Mouse (Mus musculus): Measurements from ENCODE around the gene Eml1. TPM values are rescaled to one million over a fixed set of nuclear protein-coding genes. Genes with fewer than 3 reads are reported as not detected.

Eml1 gene
- polyA plus RNA-seq, 1 experiment from 2014 or later: 57.4 TPM

- no peak overlapping the region for H3K27ac ChIP-seq (ENCODE audit: low read length)
- 90% methylated on average over 8 of the region's 8 CpGs for WGBS
Observed at GRCm38 (mm10) chr12:108399191-108399590, 28.4 kb downstream of the Eml1 start.

GRCm38 (mm10) chr12:108400951-108401350 is 30.2 kb downstream of the Eml1 start:
- H3K4me1 ChIP-seq (ENCODE audit: control insufficient read depth, insufficient read depth, low read length): peaks cover 17% of the 10 kb centered on the region
- no peaks in the 10 kb centered on the region for H3K9me3 ChIP-seq (replicated peaks; ENCODE audit: control insufficient read depth, low read length, poor library complexity, severe bottlenecking)
- no peak overlapping the region for H3K4me2 ChIP-seq (ENCODE audit: low read length)
- no peak overlapping the region for H3K9ac ChIP-seq (ENCODE audit: low read depth, low read length)
- H3K36me3 ChIP-seq (ENCODE audit: control insufficient read depth, insufficient read depth, low read length): no peaks in the 10 kb centered on the region
- no peak for ATAC-seq
- no peaks in the 10 kb centered on the region for H3K27me3 ChIP-seq (ENCODE audit: control insufficient read depth, insufficient read depth, low read depth, low read length)
- 83% methylated on average over 8 of the region's 8 CpGs for WGBS
- H3K27ac ChIP-seq (ENCODE audit: low read length): no peak overlapping the region
- no peak overlapping the region for H3K4me3 ChIP-seq (ENCODE audit: low read depth, low read length)

More at GRCm38 (mm10) chr12:108399191-108399590, 28.4 kb downstream of the Eml1 start:
- Histone ChIP-seq H3K4me2 (ENCODE audit: low read length) (no peak overlapping the region), H3K27me3 (ENCODE audit: control insufficient read depth, insufficient read depth, low read depth, low read length) (no peaks in the 10 kb centered on the region), H3K4me3 (ENCODE audit: low read depth, low read length) (no peak overlapping the region), H3K9me3 (replicated peaks; ENCODE audit: control insufficient read depth, low read length, poor library complexity, severe bottlenecking) (no peaks in the 10 kb centered on the region), H3K9ac (ENCODE audit: low read depth, low read length) (no peak overlapping the region), H3K4me1 (ENCODE audit: control insufficient read depth, insufficient read depth, low read length) (peaks cover 20% of the 10 kb centered on the region), H3K36me3 (ENCODE audit: control insufficient read depth, insufficient read depth, low read length) (no peaks in the 10 kb centered on the region)
- ATAC-seq: no peak

GRCm38 (mm10) chr12:108403957-108404356 is 33.2 kb downstream of the Eml1 start:
- no peaks in the 10 kb centered on the region for H3K27me3 ChIP-seq (ENCODE audit: control insufficient read depth, insufficient read depth, low read depth, low read length)
- no peak overlapping the region for H3K9ac ChIP-seq (ENCODE audit: low read depth, low read length)
- H3K9me3 ChIP-seq (replicated peaks; ENCODE audit: control insufficient read depth, low read length, poor library complexity, severe bottlenecking): no peaks in the 10 kb centered on the region
- H3K36me3 ChIP-seq (ENCODE audit: control insufficient read depth, insufficient read depth, low read length): no peaks in the 10 kb centered on the region
- H3K4me1 ChIP-seq (ENCODE audit: control insufficient read depth, insufficient read depth, low read length): peaks cover 7% of the 10 kb centered on the region
- WGBS: 62% methylated on average over 6 of the region's 6 CpGs
- no peak overlapping the region for H3K4me2 ChIP-seq (ENCODE audit: low read length)
- H3K27ac ChIP-seq (ENCODE audit: low read length): 0 out of 2 replicates have a peak overlapping the region, but pooled peaks have one; percentile 6
- H3K4me3 ChIP-seq (ENCODE audit: low read depth, low read length): no peak overlapping the region
- no peak for ATAC-seq

GRCm38 (mm10) chr12:108409100-108409499 is 38.3 kb downstream of the Eml1 start:
- Histone ChIP-seq H3K4me3 (ENCODE audit: low read depth, low read length) (no peak overlapping the region), H3K4me2 (ENCODE audit: low read length) (no peak overlapping the region), H3K36me3 (ENCODE audit: control insufficient read depth, insufficient read depth, low read length) (no peaks in the 10 kb centered on the region), H3K4me1 (ENCODE audit: control insufficient read depth, insufficient read depth, low read length) (peaks cover 7% of the 10 kb centered on the region), H3K9me3 (replicated peaks; ENCODE audit: control insufficient read depth, low read length, poor library complexity, severe bottlenecking) (no peaks in the 10 kb centered on the region), H3K27me3 (ENCODE audit: control insufficient read depth, insufficient read depth, low read depth, low read length) (no peaks in the 10 kb centered on the region), H3K9ac (ENCODE audit: low read depth, low read length) (no peak overlapping the region), H3K27ac (ENCODE audit: low read length) (no peak overlapping the region)
- ATAC-seq: no peak
- WGBS: 63% methylated on average over 5 of the region's 5 CpGs

- Histone ChIP-seq H3K4me1 (ENCODE audit: control insufficient read depth, insufficient read depth, low read length) (peaks cover 2% of the 10 kb centered on the region; the same call in 1 of the 2 replicates), H3K4me3 (ENCODE audit: low read depth, low read length) (no peak overlapping the region), H3K27me3 (ENCODE audit: control insufficient read depth, insufficient read depth, low read depth, low read length) (no peaks in the 10 kb centered on the region), H3K27ac (ENCODE audit: low read length) (no peak overlapping the region), H3K4me2 (ENCODE audit: low read length) (no peak overlapping the region), H3K36me3 (ENCODE audit: control insufficient read depth, insufficient read depth, low read length) (no peaks in the 10 kb centered on the region), H3K9me3 (replicated peaks; ENCODE audit: control insufficient read depth, low read length, poor library complexity, severe bottlenecking) (no peaks in the 10 kb centered on the region), H3K9ac (ENCODE audit: low read depth, low read length) (0 out of 2 replicates have a peak overlapping the region, but pooled peaks have one; percentile 20)
- WGBS: 61% methylated on average over 14 of the region's 14 CpGs
- ATAC-seq: no peak
Observed at GRCm38 (mm10) chr12:108410416-108411208, 39.9 kb downstream of the Eml1 start.

- Histone ChIP-seq H3K36me3 (ENCODE audit: control insufficient read depth, insufficient read depth, low read length) (no peaks in the 10 kb centered on the region), H3K4me1 (ENCODE audit: control insufficient read depth, insufficient read depth, low read length) (peaks cover 2% of the 10 kb centered on the region; the same call in 1 of the 2 replicates), H3K9me3 (replicated peaks; ENCODE audit: control insufficient read depth, low read length, poor library complexity, severe bottlenecking) (no peaks in the 10 kb centered on the region), H3K27ac (ENCODE audit: low read length) (no peak overlapping the region), H3K4me2 (ENCODE audit: low read length) (no peak overlapping the region), H3K9ac (ENCODE audit: low read depth, low read length) (no peak overlapping the region), H3K4me3 (ENCODE audit: low read depth, low read length) (no peak overlapping the region), H3K27me3 (ENCODE audit: control insufficient read depth, insufficient read depth, low read depth, low read length) (no peaks in the 10 kb centered on the region)
- no peak for ATAC-seq
- WGBS: 83% methylated on average over 9 of the region's 9 CpGs
Observed at GRCm38 (mm10) chr12:108414932-108415331, 44.2 kb downstream of the Eml1 start.

- no peak overlapping the region for H3K9ac ChIP-seq (ENCODE audit: low read depth, low read length)
- no peak overlapping the region for H3K27ac ChIP-seq (ENCODE audit: low read length)
- no peaks in the 10 kb centered on the region for H3K9me3 ChIP-seq (replicated peaks; ENCODE audit: control insufficient read depth, low read length, poor library complexity, severe bottlenecking)
- H3K4me1 ChIP-seq (ENCODE audit: control insufficient read depth, insufficient read depth, low read length): peaks cover 14% of the 10 kb centered on the region
- no peak for ATAC-seq
- H3K36me3 ChIP-seq (ENCODE audit: control insufficient read depth, insufficient read depth, low read length): no peaks in the 10 kb centered on the region
- H3K27me3 ChIP-seq (ENCODE audit: control insufficient read depth, insufficient read depth, low read depth, low read length): no peaks in the 10 kb centered on the region
- H3K4me3 ChIP-seq (ENCODE audit: low read depth, low read length): no peak overlapping the region
- H3K4me2 ChIP-seq (ENCODE audit: low read length): no peak overlapping the region
Observed at GRCm38 (mm10) chr12:108419570-108419969, 48.8 kb downstream of the Eml1 start.

- Histone ChIP-seq H3K4me2 (ENCODE audit: low read length) (no peak overlapping the region), H3K27ac (ENCODE audit: low read length) (no peak overlapping the region), H3K27me3 (ENCODE audit: control insufficient read depth, insufficient read depth, low read depth, low read length) (no peaks in the 10 kb centered on the region), H3K36me3 (ENCODE audit: control insufficient read depth, insufficient read depth, low read length) (no peaks in the 10 kb centered on the region), H3K9me3 (replicated peaks; ENCODE audit: control insufficient read depth, low read length, poor library complexity, severe bottlenecking) (no peaks in the 10 kb centered on the region), H3K4me3 (ENCODE audit: low read depth, low read length) (no peak overlapping the region), H3K4me1 (ENCODE audit: control insufficient read depth, insufficient read depth, low read length) (peaks cover 30% of the 10 kb centered on the region), H3K9ac (ENCODE audit: low read depth, low read length) (no peak overlapping the region)
- no peak for ATAC-seq
- WGBS: 85% methylated on average over 1 of the region's 1 CpGs
Observed at GRCm38 (mm10) chr12:108421477-108421876, 50.7 kb downstream of the Eml1 start.

- peak overlapping the region; percentile 94 for H3K27ac ChIP-seq (ENCODE audit: low read length)
- H3K4me3 ChIP-seq (ENCODE audit: low read depth, low read length): peak overlapping the region; percentile 88
- no peaks in the 10 kb centered on the region for H3K36me3 ChIP-seq (ENCODE audit: control insufficient read depth, insufficient read depth, low read length)
- H3K4me2 ChIP-seq (ENCODE audit: low read length): peak overlapping the region; percentile 76
- peaks cover 30% of the 10 kb centered on the region for H3K4me1 ChIP-seq (ENCODE audit: control insufficient read depth, insufficient read depth, low read length)
- H3K9ac ChIP-seq (ENCODE audit: low read depth, low read length): peak overlapping the region; percentile 94
- 1% methylated on average over 9 of the region's 14 CpGs for WGBS
- H3K27me3 ChIP-seq (ENCODE audit: control insufficient read depth, insufficient read depth, low read depth, low read length): no peaks in the 10 kb centered on the region
- ATAC-seq: peak; percentile 60
- H3K9me3 ChIP-seq (replicated peaks; ENCODE audit: control insufficient read depth, low read length, poor library complexity, severe bottlenecking): no peaks in the 10 kb centered on the region
Observed at GRCm38 (mm10) chr12:108422495-108422857, 51.7 kb downstream of the Eml1 start.
